Mouse (Mus musculus): ENCODE data around the gene Ccdc130. TPM values are rescaled to one million over a fixed set of nuclear protein-coding genes. Genes with fewer than 3 reads are reported as not detected.

Ccdc130 gene
- polyA plus RNA-seq, 1 experiment from 2014 or later, result 21.6 TPM

DNA sequence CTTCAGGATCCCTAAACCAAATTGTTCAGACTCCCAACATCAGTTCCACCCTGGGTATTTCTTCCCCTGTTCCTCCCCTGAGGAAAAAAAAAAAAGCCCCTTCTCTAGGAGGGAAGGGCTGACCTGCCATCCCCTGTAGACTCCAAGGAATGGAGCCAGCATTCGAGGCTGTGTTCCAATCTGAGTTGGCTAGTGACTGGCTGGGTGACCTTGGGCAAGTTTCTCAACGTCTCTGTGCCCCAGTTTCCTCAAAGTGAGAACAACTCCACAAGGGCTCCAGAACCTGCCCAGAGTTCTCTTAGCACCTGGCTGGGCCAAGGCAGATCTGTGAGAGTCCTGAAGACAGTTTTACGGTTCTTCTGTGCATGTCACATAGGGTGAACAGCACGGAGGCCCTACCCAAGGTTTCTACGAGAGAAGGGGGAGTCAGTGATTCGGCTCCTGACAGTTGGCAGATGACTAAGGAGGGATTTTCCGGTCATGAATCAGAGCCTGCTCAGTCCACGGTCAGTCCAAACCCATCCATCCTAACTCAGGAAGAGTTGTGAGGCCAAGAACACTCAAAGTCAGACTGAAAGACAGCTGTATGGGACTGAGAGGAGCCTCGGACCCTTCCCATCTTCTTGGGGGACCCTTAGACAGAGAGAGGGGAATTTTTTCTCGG lies 34.3 kb downstream of the Ccdc130 start:
- ATAC-seq (ENCODE audit: insufficient number of reproducible peaks, low FRiP score, low TSS enrichment, low read depth) (no peak), DNase-seq (ENCODE audit: low spot score) (no peak)
- WGBS, result 31% methylated on average over 10 of the region's 10 CpGs
- no peak overlapping the region for H3K27ac ChIP-seq (replicated peaks; ENCODE audit: low read depth, low read length)
- peaks cover 11% of the 10 kb centered on the region for H3K36me3 ChIP-seq (ENCODE audit: control insufficient read depth, insufficient read depth, low read length)
- H3K4me1 ChIP-seq (ENCODE audit: control insufficient read depth, insufficient read depth, low read length), result peaks cover 10% of the 10 kb centered on the region; the same call in 1 of the 2 replicates
- no peaks in the 10 kb centered on the region for H3K27me3 ChIP-seq (ENCODE audit: control insufficient read depth, insufficient read depth, low read length)
- peak overlapping the region; percentile 92 for H3K9ac ChIP-seq (ENCODE audit: low read length)
- H3K4me3 ChIP-seq (ENCODE audit: low read depth, low read length), result peak overlapping the region; percentile 81
- H3K9me3 ChIP-seq (ENCODE audit: control insufficient read depth, low read length), result no peaks in the 10 kb centered on the region
- peak overlapping the region; percentile 69 for H3K4me2 ChIP-seq (ENCODE audit: low read depth, severe bottlenecking)

DNA sequence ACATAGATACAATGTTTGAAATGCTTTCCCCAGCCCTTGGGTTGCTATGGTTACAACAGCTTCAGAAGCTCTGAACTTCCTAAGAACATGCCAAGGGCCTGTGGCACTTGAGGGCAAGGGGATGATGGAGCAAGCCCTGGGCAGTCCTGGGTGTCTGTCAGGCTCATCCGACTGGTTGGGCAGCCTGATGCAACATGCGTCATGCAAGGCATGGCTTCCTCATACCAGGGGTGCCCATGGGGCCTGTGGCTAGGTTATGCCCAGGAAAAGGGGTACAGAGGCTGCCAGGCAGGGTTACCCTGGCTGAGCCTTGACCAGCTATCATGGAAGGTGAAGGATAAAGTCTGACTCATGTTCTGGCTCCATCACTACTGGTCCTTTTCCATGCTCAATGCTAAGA lies 37.1 kb downstream of the Ccdc130 start:
- Histone ChIP-seq H3K9me3 (ENCODE audit: control insufficient read depth, low read length) (no peaks in the 10 kb centered on the region), H3K27me3 (ENCODE audit: control insufficient read depth, insufficient read depth, low read length) (no peaks in the 10 kb centered on the region), H3K4me1 (ENCODE audit: control insufficient read depth, insufficient read depth, low read length) (peaks cover 10% of the 10 kb centered on the region; the same call in 1 of the 2 replicates), H3K36me3 (ENCODE audit: control insufficient read depth, insufficient read depth, low read length) (peaks cover 24% of the 10 kb centered on the region), H3K4me3 (ENCODE audit: low read depth, low read length) (no peak overlapping the region), H3K9ac (ENCODE audit: low read length) (no peak overlapping the region), H3K27ac (replicated peaks; ENCODE audit: low read depth, low read length) (no peak overlapping the region), H3K4me2 (ENCODE audit: low read depth, severe bottlenecking) (no peak overlapping the region)
- whole genome bisulfite sequencing, result 98% methylated on average over 2 of the region's 2 CpGs
- ATAC-seq (ENCODE audit: insufficient number of reproducible peaks, low FRiP score, low TSS enrichment, low read depth) (no peak), DNase-seq (ENCODE audit: low spot score) (no peak)

- no peaks in the 10 kb centered on the region for H3K9me3 ChIP-seq (ENCODE audit: control insufficient read depth, low read length)
- WGBS, result 85% methylated on average over 17 of the region's 17 CpGs
- H3K36me3 ChIP-seq (ENCODE audit: control insufficient read depth, insufficient read depth, low read length), result peaks cover 34% of the 10 kb centered on the region
- ATAC-seq (ENCODE audit: insufficient number of reproducible peaks, low FRiP score, low TSS enrichment, low read depth), result no peak
- peaks cover 8% of the 10 kb centered on the region; the same call in 1 of the 2 replicates for H3K4me1 ChIP-seq (ENCODE audit: control insufficient read depth, insufficient read depth, low read length)
- H3K27me3 ChIP-seq (ENCODE audit: control insufficient read depth, insufficient read depth, low read length), result no peaks in the 10 kb centered on the region
- no peak for DNase-seq (ENCODE audit: low spot score)
- no peak overlapping the region for H3K9ac ChIP-seq (ENCODE audit: low read length)
- H3K27ac ChIP-seq (replicated peaks; ENCODE audit: low read depth, low read length), result no peak overlapping the region
- H3K4me3 ChIP-seq (ENCODE audit: low read depth, low read length), result no peak overlapping the region
- no peak overlapping the region for H3K4me2 ChIP-seq (ENCODE audit: low read depth, severe bottlenecking)
These were observed 39.4 kb downstream of the Ccdc130 start for GRCm38 (mm10) chr8:84230735-84231134.

DNA sequence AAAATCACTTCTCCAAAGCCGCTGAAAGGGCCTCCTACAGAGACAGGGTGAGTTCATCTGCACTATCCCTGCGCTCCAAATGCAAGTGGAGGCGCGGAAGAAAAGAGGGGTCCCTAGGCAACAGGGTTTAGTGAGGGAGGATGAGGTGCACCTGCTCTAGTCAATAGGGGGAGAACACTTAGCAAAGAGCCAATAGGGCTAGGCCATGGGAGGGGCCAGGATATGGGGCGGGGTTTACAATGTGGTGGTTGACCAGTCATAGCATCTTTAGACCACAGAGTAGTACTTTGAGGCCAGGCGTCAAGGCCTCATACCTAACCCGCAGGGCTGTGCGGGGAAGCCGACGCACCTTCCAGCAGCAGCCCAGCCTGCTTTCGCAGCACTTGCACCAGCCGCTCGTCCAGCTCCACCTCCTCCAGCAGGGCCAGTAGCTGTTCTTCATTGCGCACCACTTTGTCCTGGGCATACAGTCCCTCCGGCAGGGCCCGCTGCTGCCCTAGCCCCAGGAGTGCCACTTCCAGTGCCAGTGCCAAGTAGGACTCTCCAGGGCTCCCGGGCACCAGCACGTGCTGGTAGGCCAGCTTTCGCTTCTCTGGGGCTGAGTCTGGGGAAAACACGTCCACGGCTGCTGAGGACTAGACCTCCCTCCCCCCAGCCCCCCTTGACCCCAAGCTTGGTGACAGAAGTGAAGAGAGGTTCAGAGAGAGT lies 46.7 kb downstream of the Ccdc130 start:
- H3K9ac ChIP-seq (ENCODE audit: low read length), result no peak overlapping the region
- no peaks in the 10 kb centered on the region for H3K4me1 ChIP-seq (ENCODE audit: control insufficient read depth, insufficient read depth, low read length)
- H3K27ac ChIP-seq (replicated peaks; ENCODE audit: low read depth, low read length), result no peak overlapping the region
- no peak overlapping the region for H3K4me3 ChIP-seq (ENCODE audit: low read depth, low read length)
- no peak for ATAC-seq (ENCODE audit: insufficient number of reproducible peaks, low FRiP score, low TSS enrichment, low read depth)
- WGBS, result 76% methylated on average over 21 of the region's 21 CpGs
- H3K9me3 ChIP-seq (ENCODE audit: control insufficient read depth, low read length), result no peaks in the 10 kb centered on the region
- H3K4me2 ChIP-seq (ENCODE audit: low read depth, severe bottlenecking), result no peak overlapping the region
- no peak for DNase-seq (ENCODE audit: low spot score)
- H3K36me3 ChIP-seq (ENCODE audit: control insufficient read depth, insufficient read depth, low read length), result peaks cover 37% of the 10 kb centered on the region
- H3K27me3 ChIP-seq (ENCODE audit: control insufficient read depth, insufficient read depth, low read length), result no peaks in the 10 kb centered on the region

DNA sequence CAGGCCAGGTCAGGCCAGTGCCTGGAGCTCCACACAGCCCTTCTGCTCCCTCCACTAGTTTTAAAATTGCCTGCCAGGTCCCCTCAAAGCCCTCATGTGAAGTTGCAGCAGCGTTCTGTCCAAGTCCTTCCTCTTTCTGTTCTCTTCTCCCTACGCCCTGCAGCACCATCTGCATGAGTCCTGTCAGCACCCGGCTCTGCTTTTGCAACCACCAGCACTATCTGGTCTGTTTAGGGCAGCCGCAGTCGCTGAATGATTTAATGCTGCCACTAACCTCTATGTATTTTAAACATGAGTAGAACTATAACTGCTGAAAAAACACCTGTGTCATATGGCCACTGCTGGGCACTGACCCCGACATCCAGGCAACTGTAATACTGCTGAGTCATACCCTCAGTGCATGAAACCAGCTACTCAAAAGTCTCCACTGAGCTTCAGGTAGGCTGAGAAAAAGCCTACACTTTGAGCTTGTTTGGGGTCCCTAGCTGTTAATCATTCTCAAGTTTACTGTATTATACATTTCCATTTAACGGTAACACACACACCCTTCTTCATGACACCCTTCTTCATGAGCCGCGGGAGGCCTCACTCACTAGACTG lies 47.5 kb downstream of the Ccdc130 start:
- Histone ChIP-seq H3K4me2 (ENCODE audit: low read depth, severe bottlenecking) (no peak overlapping the region), H3K27ac (replicated peaks; ENCODE audit: low read depth, low read length) (no peak overlapping the region), H3K27me3 (ENCODE audit: control insufficient read depth, insufficient read depth, low read length) (no peaks in the 10 kb centered on the region), H3K4me3 (ENCODE audit: low read depth, low read length) (no peak overlapping the region), H3K9me3 (ENCODE audit: control insufficient read depth, low read length) (no peaks in the 10 kb centered on the region), H3K9ac (ENCODE audit: low read length) (no peak overlapping the region), H3K36me3 (ENCODE audit: control insufficient read depth, insufficient read depth, low read length) (peaks cover 40% of the 10 kb centered on the region), H3K4me1 (ENCODE audit: control insufficient read depth, insufficient read depth, low read length) (no peaks in the 10 kb centered on the region)
- ATAC-seq (ENCODE audit: insufficient number of reproducible peaks, low FRiP score, low TSS enrichment, low read depth) (no peak), DNase-seq (ENCODE audit: low spot score) (no peak)
- WGBS, result 92% methylated on average over 9 of the region's 9 CpGs

- DNase-seq (ENCODE audit: low spot score), result no peak
- no peaks in the 10 kb centered on the region for H3K27me3 ChIP-seq (ENCODE audit: control insufficient read depth, insufficient read depth, low read length)
These were observed 50.1 kb downstream of the Ccdc130 start for GRCm38 (mm10) chr8:84220105-84220504.

DNA sequence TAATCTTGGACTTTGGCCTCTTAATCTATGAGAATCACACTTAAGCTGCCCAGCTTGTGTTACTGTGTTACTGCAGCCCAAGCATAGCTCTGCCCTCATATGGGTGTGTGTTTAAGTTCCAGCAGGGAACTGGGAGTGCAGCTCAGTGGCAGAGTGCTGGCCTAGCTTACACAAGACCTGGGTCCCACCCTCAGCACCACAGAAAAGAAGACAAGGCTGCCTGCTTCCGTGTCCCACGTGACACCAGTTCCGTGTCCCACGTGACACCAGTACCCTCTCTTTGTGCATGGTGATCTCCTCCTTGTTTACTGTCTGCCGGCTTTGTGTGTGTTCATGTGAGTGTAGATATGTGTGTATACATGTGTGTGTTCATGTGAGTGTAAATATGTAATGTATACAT lies 52.0 kb downstream of the Ccdc130 start:
- H3K27ac ChIP-seq (replicated peaks; ENCODE audit: low read depth, low read length), result no peak overlapping the region
- WGBS, result 92% methylated on average over 5 of the region's 5 CpGs
- ATAC-seq (ENCODE audit: insufficient number of reproducible peaks, low FRiP score, low TSS enrichment, low read depth) (no peak), DNase-seq (ENCODE audit: low spot score) (no peak)
- H3K27me3 ChIP-seq (ENCODE audit: control insufficient read depth, insufficient read depth, low read length), result no peaks in the 10 kb centered on the region
- H3K36me3 ChIP-seq (ENCODE audit: control insufficient read depth, insufficient read depth, low read length), result peaks cover 29% of the 10 kb centered on the region
- no peaks in the 10 kb centered on the region for H3K9me3 ChIP-seq (ENCODE audit: control insufficient read depth, low read length)
- no peak overlapping the region for H3K9ac ChIP-seq (ENCODE audit: low read length)
- H3K4me2 ChIP-seq (ENCODE audit: low read depth, severe bottlenecking), result no peak overlapping the region
- no peak overlapping the region for H3K4me3 ChIP-seq (ENCODE audit: low read depth, low read length)
- H3K4me1 ChIP-seq (ENCODE audit: control insufficient read depth, insufficient read depth, low read length), result no peaks in the 10 kb centered on the region

More at GRCm38 (mm10) chr8:84220105-84220504, 50.1 kb downstream of the Ccdc130 start:
- no peak overlapping the region for H3K27ac ChIP-seq (replicated peaks; ENCODE audit: low read depth, low read length)
- no peak overlapping the region for H3K9ac ChIP-seq (ENCODE audit: low read length)
- ATAC-seq (ENCODE audit: insufficient number of reproducible peaks, low FRiP score, low TSS enrichment, low read depth), result no peak
- no peak overlapping the region for H3K4me2 ChIP-seq (ENCODE audit: low read depth, severe bottlenecking)
- H3K9me3 ChIP-seq (ENCODE audit: control insufficient read depth, low read length), result no peaks in the 10 kb centered on the region
- no peak overlapping the region for H3K4me3 ChIP-seq (ENCODE audit: low read depth, low read length)
- no peaks in the 10 kb centered on the region for H3K4me1 ChIP-seq (ENCODE audit: control insufficient read depth, insufficient read depth, low read length)
- peaks cover 31% of the 10 kb centered on the region for H3K36me3 ChIP-seq (ENCODE audit: control insufficient read depth, insufficient read depth, low read length)
- 90% methylated on average over 7 of the region's 7 CpGs for WGBS

DNA sequence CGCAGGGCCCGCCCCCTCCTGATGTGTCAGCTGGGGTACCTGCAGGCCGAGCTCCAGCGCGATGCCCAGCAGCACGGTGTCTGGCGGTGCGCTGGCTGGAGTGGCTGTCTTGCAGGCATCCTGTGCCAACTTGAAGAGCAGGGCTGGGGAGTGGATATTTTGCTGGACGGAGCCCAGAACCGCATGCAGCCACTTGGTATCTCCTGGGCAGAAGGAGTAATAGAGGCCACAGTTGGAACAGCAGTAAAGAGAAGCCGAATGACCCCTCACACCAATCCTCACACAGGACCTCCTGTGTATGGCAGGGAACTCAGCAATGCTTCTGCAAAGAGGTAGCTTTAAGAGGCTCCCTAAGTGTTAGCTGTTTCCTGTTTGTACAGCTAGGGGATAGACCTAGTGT lies 53.0 kb downstream of the Ccdc130 start:
- Histone ChIP-seq H3K9ac (ENCODE audit: low read length) (no peak overlapping the region), H3K4me3 (ENCODE audit: low read depth, low read length) (no peak overlapping the region), H3K27me3 (ENCODE audit: control insufficient read depth, insufficient read depth, low read length) (no peaks in the 10 kb centered on the region), H3K36me3 (ENCODE audit: control insufficient read depth, insufficient read depth, low read length) (peaks cover 25% of the 10 kb centered on the region; the same call in 1 of the 2 replicates), H3K9me3 (ENCODE audit: control insufficient read depth, low read length) (no peaks in the 10 kb centered on the region), H3K4me2 (ENCODE audit: low read depth, severe bottlenecking) (no peak overlapping the region), H3K4me1 (ENCODE audit: control insufficient read depth, insufficient read depth, low read length) (no peaks in the 10 kb centered on the region), H3K27ac (replicated peaks; ENCODE audit: low read depth, low read length) (no peak overlapping the region)
- DNase-seq (ENCODE audit: low spot score), result no peak
- no peak for ATAC-seq (ENCODE audit: insufficient number of reproducible peaks, low FRiP score, low TSS enrichment, low read depth)
- whole genome bisulfite sequencing, result 93% methylated on average over 11 of the region's 11 CpGs

Measured in limb, embryonic 11.5 days (tissue).